Mouse (Mus musculus): ENCODE results near the gene Jpt1.
"Not testable (repeated sequence)": the region's sequence is repeated elsewhere in the genome, so short reads cannot be mapped to it uniquely, and the experiment has no call there.

Gene Jpt1

GRCm38 (mm10) chr11:115514238-115514663 lies at the start of gene Jpt1:
Gene Jpt1, minus strand, starts transcription at chr11:115514387.
- peak; percentile 94 for DNase-seq

- no peak for DNase-seq
These were observed 49.2 kb upstream of the Jpt1 start for GRCm38 (mm10) chr11:115563406-115563805.

- DNase-seq: no peak
These were observed 41.5 kb upstream of the Jpt1 start for GRCm38 (mm10) chr11:115555717-115556116.

- DNase-seq: no peak
These were observed 38.6 kb upstream of the Jpt1 start for GRCm38 (mm10) chr11:115552783-115553182.

GRCm38 (mm10) chr11:115543571-115543970 lies 29.4 kb upstream of the Jpt1 start:
- DNase-seq: no peak

GRCm38 (mm10) chr11:115538045-115538444 lies 23.9 kb upstream of the Jpt1 start:
- no peak for DNase-seq

- DNase-seq: no peak
These were observed 22.8 kb upstream of the Jpt1 start for GRCm38 (mm10) chr11:115536856-115537568.

- peak; percentile 98 for DNase-seq
These were observed 22.0 kb upstream of the Jpt1 start, which contains the start of gene Sumo2 for GRCm38 (mm10) chr11:115536038-115536681. Gene Sumo2, minus strand, starts transcription at chr11:115536276.

- peak; percentile 65 for DNase-seq
These were observed 21.3 kb upstream of the Jpt1 start for GRCm38 (mm10) chr11:115535401-115536037.

GRCm38 (mm10) chr11:115534759-115535371 lies 20.7 kb upstream of the Jpt1 start:
- DNase-seq: no peak

GRCm38 (mm10) chr11:115526446-115526845 lies 12.3 kb upstream of the Jpt1 start:
- not testable (repeated sequence) for DNase-seq

GRCm38 (mm10) chr11:115522703-115523102 lies 8.5 kb upstream of the Jpt1 start:
- DNase-seq: no peak

- DNase-seq: no peak
These were observed 8.1 kb upstream of the Jpt1 start for GRCm38 (mm10) chr11:115522238-115522637.

- DNase-seq: no peak
These were observed 6.9 kb upstream of the Jpt1 start for GRCm38 (mm10) chr11:115521080-115521479.

GRCm38 (mm10) chr11:115520218-115520617 lies 6.0 kb upstream of the Jpt1 start:
- DNase-seq: no peak

GRCm38 (mm10) chr11:115519581-115519980 lies 5.4 kb upstream of the Jpt1 start:
- no peak for DNase-seq

GRCm38 (mm10) chr11:115518693-115519092 lies 4.5 kb upstream of the Jpt1 start:
- no peak for DNase-seq

GRCm38 (mm10) chr11:115516942-115517341 lies 2.8 kb upstream of the Jpt1 start:
- DNase-seq: no peak

GRCm38 (mm10) chr11:115515021-115515420 lies 834 bp upstream of the Jpt1 start:
- no peak for DNase-seq

- DNase-seq: peak; percentile 59
These were observed 633 bp downstream of the Jpt1 start for GRCm38 (mm10) chr11:115513271-115514237.

- DNase-seq: no peak
These were observed 1.6 kb downstream of the Jpt1 start for GRCm38 (mm10) chr11:115512407-115513183.
